Mouse (Mus musculus) kidney, adult 2 months (tissue): ENCODE measurements around the gene Bbx.

Source experiments
- CTCF ChIP-seq: fragments of 200-500 bp; conservative IDR thresholded peaks from 2 replicates; pipeline ENCODE4 v1.5.1; 2011; ENCODE audit warnings: low read depth, mild to moderate bottlenecking, control low read depth, low read length, moderate library complexity, mixed read lengths; ENCODE audit not compliant: insufficient read depth, insufficient read length
- POLR2A ChIP-seq: fragments of 200-500 bp; IDR thresholded peaks from one replicate; pipeline ENCODE4 v1.6.1; 2011; ENCODE audit warnings: low read depth, low read length, control low read depth

GRCm38 (mm10) chr16:50220734-50221501 lies 211.3 kb downstream of the Bbx start:
- TF ChIP-seq CTCF: no peak
- no peak for TF ChIP-seq POLR2A
